Mouse (Mus musculus): Measurements from ENCODE around the gene Fibp.

DNA sequence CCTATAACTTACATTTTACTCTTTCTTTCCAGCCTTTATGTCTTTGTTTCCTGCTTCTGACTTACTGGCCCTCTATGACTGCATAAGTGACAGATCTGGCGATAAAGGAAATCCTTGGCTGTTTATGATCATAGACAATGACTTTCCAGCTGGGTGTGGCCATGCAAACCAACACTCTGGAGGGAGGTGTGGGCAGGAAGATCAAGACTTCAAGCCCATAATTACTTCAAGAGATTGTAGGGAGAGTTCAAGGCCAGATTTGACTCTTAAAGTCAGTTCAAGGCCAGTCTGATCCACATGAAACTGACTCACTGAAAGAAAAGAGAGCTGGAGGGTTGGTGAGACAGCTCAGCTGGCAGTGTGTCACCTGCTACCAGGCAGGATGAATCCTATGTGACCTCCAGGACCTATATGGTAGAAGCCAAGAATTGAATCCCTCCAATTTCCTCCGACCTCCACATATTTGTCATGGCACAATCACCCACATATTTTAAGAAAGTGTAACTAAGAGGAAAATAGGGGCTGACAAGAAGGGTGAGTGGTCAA lies 40.0 kb downstream of the Fibp start:
- TF ChIP-seq GATA1 (IDR thresholded peaks at IDR 0.05; ENCODE audit: borderline replicate concordance, low read length) (no peak), FLI1 (IDR thresholded peaks at IDR 0.05; ENCODE audit: low read length) (no peak)

Data from megakaryocyte, embryonic 14.5 days (primary cell).